Mouse (Mus musculus): Measurements from ENCODE around the gene Hp. TPM values are rescaled to one million over a fixed set of nuclear protein-coding genes. Genes with fewer than 3 reads are reported as not detected.

Gene Hp
- 1,373 TPM for polyA plus RNA-seq (2014; fragmentation: Illumina TruSeq; extraction: RNeasy Lipid Tissue Mini Kit (QIAGEN cat#74804); ENCODE audit: insufficient read depth, low read depth, low replicate concordance)

DNA sequence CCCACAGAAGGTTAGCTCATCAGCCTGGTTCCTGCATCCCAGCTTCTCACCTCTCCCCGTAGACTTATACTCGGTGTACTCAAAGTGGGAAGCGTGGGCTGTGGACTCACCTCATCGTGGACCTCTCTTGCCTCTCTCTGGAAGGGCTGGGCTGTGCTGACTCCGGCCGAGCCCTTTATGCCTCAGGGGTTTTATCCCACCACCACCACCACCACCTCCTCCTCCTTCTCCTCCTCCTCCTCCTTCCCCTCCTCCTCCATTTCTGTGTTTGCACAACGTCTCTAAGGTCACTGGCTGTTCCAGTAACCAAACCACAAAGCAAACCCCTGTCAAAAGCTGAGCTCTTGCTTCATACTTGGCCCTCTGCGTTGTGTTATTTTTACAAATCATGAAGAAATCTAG lies at the start of gene Hp:
TSS of gene Hp (minus strand) at position 273 of the 402 bp plus-strand sequence.

DNA sequence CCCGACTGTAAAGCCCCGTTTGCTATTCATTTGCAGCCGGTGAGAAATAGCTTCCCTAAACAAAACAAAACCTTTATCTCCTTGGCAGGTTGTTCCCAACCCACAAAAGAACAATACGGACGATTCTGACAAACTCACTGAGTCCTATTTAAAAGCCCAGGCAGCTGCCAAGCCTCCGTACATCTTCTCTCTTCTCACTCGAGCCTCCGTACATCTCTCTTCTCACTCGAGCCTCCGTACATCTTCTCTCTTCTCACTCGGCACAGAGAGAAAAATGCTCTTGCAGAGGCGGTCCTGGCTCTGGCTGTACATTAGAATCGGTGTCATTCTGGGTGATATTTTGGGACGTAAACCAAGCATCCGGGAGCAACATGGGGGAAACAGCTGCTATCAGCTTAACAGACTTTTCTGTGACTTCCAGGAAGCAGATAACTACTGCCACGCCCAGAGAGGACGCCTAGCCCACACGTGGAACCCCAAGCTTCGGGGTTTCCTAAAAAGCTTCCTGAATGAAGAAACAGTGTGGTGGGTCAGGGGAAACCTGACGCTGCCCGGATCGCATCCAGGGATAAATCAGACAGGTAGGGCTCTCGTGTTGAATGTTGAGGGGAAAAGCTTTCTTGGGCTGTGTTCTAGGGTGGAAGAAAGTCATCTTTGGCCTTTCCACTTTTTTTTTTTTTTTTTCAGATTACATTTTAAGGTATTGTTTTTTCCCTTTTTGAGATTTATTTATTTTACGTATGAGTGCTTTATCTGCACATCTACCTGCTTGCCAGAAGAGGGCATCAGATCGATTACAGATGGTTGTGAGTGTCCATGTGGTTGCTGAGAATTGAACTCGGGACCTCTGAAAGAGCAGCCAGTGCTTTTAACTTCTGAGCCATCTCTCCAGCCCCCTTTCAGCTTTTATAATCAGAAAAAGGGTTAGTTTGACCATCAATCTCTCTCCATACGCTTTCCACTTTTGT lies 35.6 kb upstream of the Hp start, which contains the start of gene Pkd1l3:
TSS of gene Pkd1l3 (plus strand) at position 275 of the 968 bp plus-strand sequence.

DNA sequence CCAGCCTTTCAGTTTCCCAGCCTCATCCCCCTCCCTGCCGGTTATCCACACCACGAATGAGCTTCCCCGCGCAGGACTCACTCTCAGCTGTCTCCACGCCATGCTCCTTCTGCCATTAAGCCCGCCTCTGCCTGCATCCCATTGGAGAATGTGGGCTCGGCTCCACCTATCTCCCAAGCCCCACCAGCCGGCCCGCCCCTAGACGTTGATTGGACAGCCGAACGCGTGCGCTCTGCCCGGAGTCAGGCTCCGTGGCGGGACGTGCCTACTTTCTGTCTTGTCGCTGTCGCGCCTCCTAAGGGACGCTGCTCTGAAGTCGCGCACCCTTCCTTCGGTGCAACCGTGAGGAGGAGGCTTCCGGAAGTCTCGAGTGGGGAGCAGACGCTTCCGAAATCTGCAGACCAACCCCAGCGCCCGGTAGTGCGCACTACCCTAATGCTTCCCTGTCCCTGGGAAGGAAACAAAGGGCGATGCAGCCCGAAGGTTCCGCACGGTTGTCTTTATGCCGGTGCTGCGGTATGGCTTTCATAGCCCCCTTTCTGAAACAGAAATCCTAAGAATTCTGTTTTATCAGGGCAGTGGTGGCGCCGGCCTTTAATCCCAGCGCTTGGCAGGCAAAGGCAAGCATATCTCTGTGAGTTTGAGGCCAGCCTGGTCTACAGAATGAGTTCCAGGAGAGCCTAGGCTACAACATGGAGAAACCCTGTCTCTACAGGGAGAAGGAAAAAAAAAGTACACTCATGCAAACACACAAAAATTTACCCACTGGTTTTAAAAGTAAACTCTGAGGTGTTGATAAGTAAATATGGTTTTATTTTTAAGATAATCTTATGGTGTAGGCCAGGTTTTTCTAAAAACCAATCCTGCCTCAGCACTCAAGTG lies 29.5 kb upstream of the Hp start, which contains the start of gene Dhodh:
TSS of gene Dhodh (minus strand) at position 403 of the 882 bp plus-strand sequence.

DNA sequence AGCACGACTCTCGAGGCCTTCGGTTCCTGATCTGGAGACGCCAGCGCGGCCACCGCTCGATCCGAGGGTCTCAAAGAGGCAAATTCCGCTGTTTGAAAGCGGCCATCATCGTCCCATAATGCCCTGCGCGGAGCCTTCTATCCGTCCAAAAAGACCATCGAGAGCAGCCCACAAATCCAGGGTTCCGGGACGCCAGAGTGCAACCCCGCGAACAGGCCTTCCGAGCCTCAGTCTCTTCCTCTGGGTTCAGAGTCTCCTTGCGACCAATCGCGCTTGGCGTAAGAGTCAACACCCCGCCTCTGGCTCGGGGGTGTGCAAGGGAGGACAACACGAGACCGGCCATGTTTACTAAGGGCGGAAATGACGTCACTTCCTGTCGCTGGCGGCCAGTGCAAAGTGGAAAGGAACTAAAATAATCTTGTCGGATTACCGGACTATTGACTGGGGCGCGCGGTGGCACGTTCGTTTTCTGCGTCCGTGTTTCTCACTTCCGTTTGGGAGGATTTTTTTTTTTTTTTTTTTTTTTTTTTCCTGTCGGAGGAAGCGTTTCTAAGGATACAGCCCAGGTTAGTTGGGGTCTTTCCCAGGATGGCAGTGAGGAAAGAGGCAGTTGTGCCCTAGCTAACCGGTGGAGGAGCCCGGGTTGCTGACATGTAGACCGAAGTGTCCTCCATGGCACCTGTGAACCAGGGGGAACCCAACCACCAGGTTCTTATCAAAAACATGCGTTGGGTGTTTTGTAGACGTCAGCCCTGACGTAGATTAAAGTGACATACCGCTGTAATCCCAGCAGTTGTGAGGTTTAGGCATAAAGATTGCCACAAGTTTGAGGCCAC lies 13.3 kb downstream of the Hp start, which contains the start of the genes Dhx38 and Txnl4b:
TSS of gene Dhx38 (minus strand) at position 364 of the 836 bp plus-strand sequence.
TSS of gene Txnl4b (plus strand) at position 395 of the 836 bp plus-strand sequence.

Other genes with a start within 250 kb of the Hp start
- not detected for gene Pmfbp1, start 85.1 kb downstream of the Hp start, polyA plus RNA-seq (2014; fragmentation: Illumina TruSeq; extraction: RNeasy Lipid Tissue Mini Kit (QIAGEN cat#74804); ENCODE audit: insufficient read depth, low read depth, low replicate concordance)
- 11.2 TPM for gene Dhx38, start 13.3 kb downstream of the Hp start, polyA plus RNA-seq (2014; fragmentation: Illumina TruSeq; extraction: RNeasy Lipid Tissue Mini Kit (QIAGEN cat#74804); ENCODE audit: insufficient read depth, low read depth, low replicate concordance)
- 9.9 TPM for gene Txnl4b, start 13.3 kb downstream of the Hp start, polyA plus RNA-seq (2014; fragmentation: Illumina TruSeq; extraction: RNeasy Lipid Tissue Mini Kit (QIAGEN cat#74804); ENCODE audit: insufficient read depth, low read depth, low replicate concordance)
- gene Dhodh, start 29.5 kb upstream of the Hp start, polyA plus RNA-seq (2014; fragmentation: Illumina TruSeq; extraction: RNeasy Lipid Tissue Mini Kit (QIAGEN cat#74804); ENCODE audit: insufficient read depth, low read depth, low replicate concordance) = 12.3 TPM
- not detected for gene Pkd1l3, start 35.3 kb upstream of the Hp start, polyA plus RNA-seq (2014; fragmentation: Illumina TruSeq; extraction: RNeasy Lipid Tissue Mini Kit (QIAGEN cat#74804); ENCODE audit: insufficient read depth, low read depth, low replicate concordance)
- gene Ist1, start 114.1 kb upstream of the Hp start, polyA plus RNA-seq (2014; fragmentation: Illumina TruSeq; extraction: RNeasy Lipid Tissue Mini Kit (QIAGEN cat#74804); ENCODE audit: insufficient read depth, low read depth, low replicate concordance) = 55.1 TPM
- gene Zfp821, start 126.4 kb upstream of the Hp start, polyA plus RNA-seq (2014; fragmentation: Illumina TruSeq; extraction: RNeasy Lipid Tissue Mini Kit (QIAGEN cat#74804); ENCODE audit: insufficient read depth, low read depth, low replicate concordance) = 10.9 TPM
- 7.5 TPM for gene Atxn1l, start 158.6 kb upstream of the Hp start, polyA plus RNA-seq (2014; fragmentation: Illumina TruSeq; extraction: RNeasy Lipid Tissue Mini Kit (QIAGEN cat#74804); ENCODE audit: insufficient read depth, low read depth, low replicate concordance)
- 38.2 TPM for gene Ap1g1, start 199.4 kb upstream of the Hp start, polyA plus RNA-seq (2014; fragmentation: Illumina TruSeq; extraction: RNeasy Lipid Tissue Mini Kit (QIAGEN cat#74804); ENCODE audit: insufficient read depth, low read depth, low replicate concordance)